Mouse (Mus musculus) C2C12 (cell line): Measurements from ENCODE around the gene Cst6. TPM values are rescaled to one million over a fixed set of nuclear protein-coding genes. Genes with fewer than 3 reads are reported as not detected.
A peak's percentile ranks its signal among the peaks of the same experiment; 100 is the strongest.

ENCODE experiments used
- H3K27me3 ChIP-seq: one replicate; pipeline ENCODE4 v1.6.1; 2011; ENCODE audit not compliant: control insufficient read depth, insufficient read depth, insufficient read length
- H3K36me3 ChIP-seq: one replicate; pipeline ENCODE4 v1.6.1; 2011; ENCODE audit not compliant: control insufficient read depth, insufficient read depth
- H3K4me3 ChIP-seq: one replicate; pipeline ENCODE4 v1.5.1; 2011; ENCODE audit warnings: mild to moderate bottlenecking, control low read depth; ENCODE audit not compliant: poor library complexity, insufficient read depth, severe bottlenecking
- H3K79me2 ChIP-seq: one replicate; pipeline ENCODE4 v1.6.1; 2011; ENCODE audit not compliant: control insufficient read depth, insufficient read depth
- H3K79me3 ChIP-seq: one replicate; pipeline ENCODE4 v1.6.1; 2011; ENCODE audit warnings: low read depth, control low read depth
- H3ac ChIP-seq: one replicate; pipeline ENCODE3; 2011; ENCODE audit warnings: low read depth; ENCODE audit not compliant: control insufficient read depth, insufficient read length
- CEBPB ChIP-seq: IDR thresholded peaks from one replicate; pipeline ENCODE4 v1.6.1; 2011; ENCODE audit warnings: low read depth, mild to moderate bottlenecking, control low read depth, moderate library complexity
- CTCF ChIP-seq: IDR thresholded peaks from one replicate; pipeline ENCODE4 v1.5.1; 2011; ENCODE audit not compliant: control insufficient read depth, insufficient read depth, insufficient read length
- FOSL1 ChIP-seq: IDR thresholded peaks from one replicate; pipeline ENCODE4 v1.8.0; 2011; ENCODE audit warnings: mild to moderate bottlenecking, low read length; ENCODE audit not compliant: poor library complexity, insufficient read depth, severe bottlenecking
- MAX ChIP-seq: IDR thresholded peaks from one replicate; pipeline ENCODE4 v1.6.1; 2011; ENCODE audit warnings: mild to moderate bottlenecking, control low read depth
- MYOD1 ChIP-seq: IDR thresholded peaks from one replicate; pipeline ENCODE4 v1.6.1; 2011; ENCODE audit warnings: low read depth; ENCODE audit not compliant: control insufficient read depth, insufficient read length
- MYOG ChIP-seq: IDR thresholded peaks from one replicate; pipeline ENCODE4 v1.6.1; 2011; ENCODE audit not compliant: control insufficient read depth, insufficient read length; ENCODE audit errors: extremely low read depth
- USF1 ChIP-seq: IDR thresholded peaks from one replicate; pipeline ENCODE4 v1.6.1; 2011; ENCODE audit warnings: low read depth, mild to moderate bottlenecking, control low read depth, moderate library complexity
- polyA plus RNA-seq: library from polyadenylated mRNA; unstranded; fragments of >200 nt; fragmentation: generic; extraction: Trizol; gene quantifications from one replicate; pipeline ENCODE4 v1.2.1, GENCODE M21; 2012; ENCODE audit warnings: missing spikeins

The Cst6 gene
- polyA plus RNA-seq, 1 experiment = 85.8 TPM

- Histone ChIP-seq H3K79me2 (peaks cover 2% of the 10 kb centered on the region), H3K27me3 (no peaks in the 10 kb centered on the region), H3K36me3 (no peaks in the 10 kb centered on the region), H3K79me3 (no peaks in the 10 kb centered on the region), H3K4me3 (no peak overlapping the region), H3ac (peak overlapping the region; percentile 82)
- TF ChIP-seq MAX = no peak
- TF ChIP-seq FOSL1 = no peak
- TF ChIP-seq MYOG = no peak
- peak; percentile 13 for TF ChIP-seq CTCF
These were observed 560 bp downstream of the Cst6 start for GRCm38 (mm10) chr19:5348526-5349501.

- TF ChIP-seq CTCF = no peak
- no peak for TF ChIP-seq MYOG
- no peak for TF ChIP-seq MAX
- peak; percentile 36 for TF ChIP-seq MYOD1
- no peak for TF ChIP-seq CEBPB
- TF ChIP-seq USF1 = no peak
- no peak for TF ChIP-seq FOSL1
- H3K79me2 ChIP-seq = peaks cover 7% of the 10 kb centered on the region
- H3K27me3 ChIP-seq = no peaks in the 10 kb centered on the region
- H3K4me3 ChIP-seq = no peak overlapping the region
- H3K36me3 ChIP-seq = no peaks in the 10 kb centered on the region
- H3ac ChIP-seq = no peak overlapping the region
- H3K79me3 ChIP-seq = no peaks in the 10 kb centered on the region
These were observed 1.3 kb downstream of the Cst6 start for GRCm38 (mm10) chr19:5348064-5348463.

- Histone ChIP-seq H3K79me3 (no peaks in the 10 kb centered on the region), H3K36me3 (no peaks in the 10 kb centered on the region), H3K4me3 (no peak overlapping the region), H3ac (no peak overlapping the region), H3K79me2 (peaks cover 7% of the 10 kb centered on the region), H3K27me3 (no peaks in the 10 kb centered on the region)
- TF ChIP-seq MYOD1 (peak; percentile 92), MAX (peak; percentile 85), USF1 (peak; percentile 97), MYOG (no peak), CTCF (no peak), FOSL1 (peak; percentile 12), CEBPB (no peak)
These were observed 3.9 kb downstream of the Cst6 start for GRCm38 (mm10) chr19:5345297-5346131.

- Histone ChIP-seq H3K79me2 (peaks cover 7% of the 10 kb centered on the region), H3K36me3 (no peaks in the 10 kb centered on the region), H3K4me3 (no peak overlapping the region), H3K79me3 (no peaks in the 10 kb centered on the region), H3ac (no peak overlapping the region), H3K27me3 (no peaks in the 10 kb centered on the region)
- no peak for TF ChIP-seq MYOD1
- TF ChIP-seq CTCF = no peak
- TF ChIP-seq MAX = no peak
- TF ChIP-seq CEBPB = no peak
- no peak for TF ChIP-seq FOSL1
- TF ChIP-seq MYOG = no peak
- TF ChIP-seq USF1 = no peak
These were observed 8.0 kb downstream of the Cst6 start for GRCm38 (mm10) chr19:5341360-5341759.

GRCm38 (mm10) chr19:5337975-5338374 is 11.4 kb downstream of the Cst6 start:
- TF ChIP-seq FOSL1 (no peak), MYOG (no peak), MYOD1 (no peak), CTCF (peak; percentile 69)
- Histone ChIP-seq H3K36me3 (no peaks in the 10 kb centered on the region), H3K27me3 (no peaks in the 10 kb centered on the region), H3ac (no peak overlapping the region), H3K79me3 (no peaks in the 10 kb centered on the region), H3K4me3 (no peak overlapping the region), H3K79me2 (no peaks in the 10 kb centered on the region)
